Comparison of ENCODE assay signal across 21 mouse cellular contexts in genomic region chr1:38286551-38286950, GRCm38 (mm10).
"Had no signal": no experiment of that assay in that cellular context is flagged by ENCODE, and none has a peak within 500 bp of the region (broad histone marks: within the 10 kb centered on the region; RNA-seq: fewer than 3 reads in every experiment).

No protein-coding gene starts in this region.

- DNase-seq: gastrocnemius, postnatal 10 days; gastrocnemius, postnatal 25 days; heart, adult 2 months; heart, postnatal 10 days; heart, postnatal 4 days; kidney, adult 18-20 months; kidney, adult 8-10 months; kidney, postnatal 10 days; kidney, postnatal 25 days; kidney, postnatal 4 days; liver; liver, embryonic 13.5 days had no signal

- H3K27ac ChIP-seq: heart, adult 2 months; hindbrain, embryonic 10.5 days; hindbrain, embryonic 12.5 days; hindbrain, embryonic 14.5 days; intestine, embryonic 15.5 days; layer of hippocampus, adult 2 months; left cerebral cortex, adult 2 months; limb, embryonic 10.5 days; limb, embryonic 12.5 days; liver, embryonic 13.5 days; liver, embryonic 15.5 days had no signal

- H3K4me3 ChIP-seq: heart, adult 2 months; hindbrain, embryonic 10.5 days; hindbrain, embryonic 12.5 days; intestine, embryonic 15.5 days; layer of hippocampus, adult 2 months; left cerebral cortex, adult 2 months; limb, embryonic 10.5 days; limb, embryonic 12.5 days; liver, embryonic 13.5 days; liver, embryonic 15.5 days had no signal
